Mouse (Mus musculus) activated CD4-positive, CD25-positive, alpha-beta regulatory T cell, adult 4 months (primary cell): ENCODE measurements around the gene Ntmt1. TPM values are rescaled to one million over a fixed set of nuclear protein-coding genes. Genes with fewer than 3 reads are reported as not detected.
A peak's percentile ranks its signal among the peaks of the same experiment; 100 is the strongest.

Experiments used
- ATAC-seq: one replicate; pipeline ENCODE4 v1.8.0; 2017
- polyA plus RNA-seq, 2 experiments: library from polyadenylated mRNA; unstranded; fragments of 100-300 nt; shearing (Covaris generic); gene quantifications; one replicate each; pipeline ENCODE4 v1.2.1; 2017

Gene Ntmt1
- polyA plus RNA-seq = 10 to 100 TPM; 28.2 to 38.9 TPM

DNA sequence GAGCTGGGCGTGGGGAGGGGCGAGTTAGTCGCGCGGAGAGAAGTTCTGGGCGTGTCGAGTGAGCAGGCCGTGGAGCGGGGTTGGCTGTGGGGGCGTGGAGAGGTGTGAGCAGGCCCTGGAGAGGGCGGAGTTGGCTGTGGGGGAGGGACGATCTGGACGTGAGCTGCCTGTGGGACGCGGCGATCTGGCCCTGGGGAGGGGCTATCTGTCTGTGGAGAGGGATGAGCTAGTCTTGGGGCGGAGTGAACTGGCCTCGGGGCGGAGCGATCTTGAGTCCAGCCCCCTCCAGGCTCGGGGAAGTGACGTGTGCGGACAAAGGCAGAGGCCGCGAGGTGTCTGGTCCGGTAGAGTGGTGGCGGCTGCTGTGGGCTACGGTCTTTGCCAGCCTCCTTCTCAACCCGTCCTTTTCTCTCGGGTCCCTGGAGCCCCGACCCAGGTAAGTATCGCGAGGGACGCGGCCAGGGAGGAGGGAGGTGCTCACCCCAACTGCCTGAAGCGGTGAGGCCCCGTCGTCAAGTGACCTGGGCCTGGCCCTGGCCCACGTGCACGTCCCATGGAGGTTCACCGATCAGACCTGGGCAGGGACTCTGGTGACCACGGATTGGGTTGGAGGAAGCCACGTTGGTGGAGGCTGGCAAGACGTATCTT is at the start of gene Ntmt1:
TSS of gene Ntmt1 (plus strand) at position 179 of the 648 bp plus-strand sequence.
- ATAC-seq = peak; percentile 98

DNA sequence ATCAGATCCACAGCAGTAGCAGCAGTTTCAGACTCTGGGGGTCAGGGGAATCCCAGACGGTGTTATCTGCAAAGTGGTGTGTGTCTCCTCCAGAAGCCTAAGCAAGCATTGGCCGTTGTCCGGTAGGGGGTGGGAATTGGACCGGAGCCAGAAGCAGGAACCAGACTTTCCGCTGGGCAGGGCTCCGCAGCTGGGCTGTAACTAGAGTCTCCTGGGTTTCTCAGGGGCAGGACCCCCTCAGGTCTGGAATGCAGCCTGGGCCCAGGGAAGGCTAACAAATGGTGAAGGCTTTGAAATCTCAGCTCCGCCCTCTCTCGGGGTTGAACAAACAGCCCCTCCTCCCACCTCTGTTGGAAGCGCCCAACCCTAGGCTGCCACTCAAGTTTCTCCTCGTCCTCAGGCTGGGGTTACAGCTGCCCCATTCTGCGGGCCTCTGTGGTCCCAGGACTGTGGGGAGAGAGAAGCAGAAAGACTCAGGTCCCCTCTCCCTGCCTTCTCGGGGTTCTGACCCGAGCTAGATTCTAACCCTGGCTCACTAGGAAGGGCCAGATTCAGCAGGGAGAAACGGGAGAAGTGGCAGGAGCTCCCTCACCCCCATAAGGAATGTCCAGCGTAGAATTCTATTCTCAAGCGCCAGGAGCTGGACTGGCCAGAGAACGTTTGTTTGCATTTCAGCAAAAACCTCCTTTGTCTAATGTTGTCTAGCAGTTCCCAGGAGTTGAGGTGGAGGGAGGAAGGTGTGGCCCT is 49.1 kb upstream of the Ntmt1 start:
- no peak for ATAC-seq

DNA sequence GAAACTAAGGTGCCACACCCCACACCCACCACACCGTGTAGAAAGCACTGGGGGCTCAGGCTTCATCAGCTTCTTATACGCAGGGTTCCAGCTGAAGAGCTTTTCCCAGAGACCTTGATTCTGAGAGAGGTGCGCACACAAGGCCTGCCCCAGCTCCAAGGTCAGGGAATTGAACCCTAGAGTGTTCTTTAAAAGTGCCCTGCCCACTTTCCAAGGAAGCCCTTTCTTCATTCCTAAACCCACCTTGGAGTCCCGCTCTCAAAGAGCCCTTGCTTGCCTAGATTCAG is 48.6 kb upstream of the Ntmt1 start:
- ATAC-seq = no peak

DNA sequence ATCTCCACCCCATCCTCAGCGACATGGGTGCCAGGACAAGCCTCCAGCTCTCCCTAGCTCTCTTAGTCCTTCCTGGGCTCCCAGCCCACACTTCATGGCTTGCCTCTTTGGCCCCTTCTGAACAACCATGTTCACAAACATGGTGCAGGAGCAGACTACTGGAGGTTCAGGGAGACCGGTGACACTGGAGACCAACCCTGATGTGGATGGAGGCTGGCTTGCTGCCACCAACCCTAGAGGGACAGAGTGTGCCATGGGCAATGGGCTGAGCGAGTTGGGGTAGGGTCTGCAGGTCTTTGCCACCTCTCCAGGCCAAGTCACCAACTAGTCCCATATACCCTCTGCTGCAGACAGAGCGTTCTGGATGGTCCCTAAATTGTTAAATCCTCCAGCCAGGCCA is 48.2 kb upstream of the Ntmt1 start:
- ATAC-seq = no peak

DNA sequence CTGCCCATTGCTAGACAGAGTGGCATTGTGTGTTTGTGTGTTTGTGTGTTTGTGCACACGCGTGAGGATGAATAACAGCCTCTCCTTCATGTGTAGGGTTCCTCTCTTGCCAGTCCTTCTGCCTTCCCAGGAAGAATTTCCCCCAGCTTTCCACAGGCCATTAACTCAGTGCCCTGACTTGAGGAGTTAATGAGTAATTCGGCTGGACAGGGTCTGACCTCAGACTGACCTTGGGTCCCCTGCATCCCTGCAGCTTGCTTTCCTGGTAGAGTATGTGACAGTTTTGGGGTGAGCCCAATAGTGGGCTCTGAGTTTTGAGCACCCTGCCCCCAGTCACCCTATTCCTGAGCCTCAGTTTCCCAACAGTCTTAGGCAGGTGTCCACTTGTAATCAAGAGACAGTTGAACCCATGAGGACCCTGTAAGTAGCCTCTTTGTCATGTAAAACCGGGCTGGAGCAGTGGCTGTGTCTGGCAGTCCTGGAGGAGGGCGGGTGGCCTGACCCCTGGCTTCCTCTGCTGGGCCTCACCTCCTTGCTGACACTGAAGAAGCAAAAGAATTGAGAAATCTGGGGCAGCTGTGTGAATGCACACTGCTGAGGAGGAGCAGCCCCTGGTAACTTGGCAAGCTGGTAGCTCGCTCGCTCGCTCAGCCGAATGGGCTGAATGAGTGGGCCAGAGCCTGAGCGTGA is 47.6 kb upstream of the Ntmt1 start:
- ATAC-seq = no peak

DNA sequence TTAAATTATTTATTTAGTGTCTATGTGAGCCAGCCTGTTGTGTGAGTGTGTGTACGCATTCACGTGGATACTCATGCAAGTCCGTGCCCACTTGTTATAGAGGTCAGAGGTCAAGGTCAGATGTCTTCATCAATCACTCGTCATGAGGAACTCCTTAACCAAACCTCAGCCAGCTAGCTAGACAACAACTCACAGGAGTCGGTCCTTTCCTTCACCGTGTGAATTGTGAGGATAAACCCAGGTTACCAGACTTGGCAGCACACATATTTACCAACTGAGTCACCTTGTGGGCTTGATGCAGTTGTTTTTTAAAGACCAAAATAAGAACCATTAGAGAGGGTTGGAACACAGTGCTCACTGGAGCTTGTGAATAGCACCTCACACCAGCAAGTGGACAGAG is 46.9 kb upstream of the Ntmt1 start:
- ATAC-seq = no peak

DNA sequence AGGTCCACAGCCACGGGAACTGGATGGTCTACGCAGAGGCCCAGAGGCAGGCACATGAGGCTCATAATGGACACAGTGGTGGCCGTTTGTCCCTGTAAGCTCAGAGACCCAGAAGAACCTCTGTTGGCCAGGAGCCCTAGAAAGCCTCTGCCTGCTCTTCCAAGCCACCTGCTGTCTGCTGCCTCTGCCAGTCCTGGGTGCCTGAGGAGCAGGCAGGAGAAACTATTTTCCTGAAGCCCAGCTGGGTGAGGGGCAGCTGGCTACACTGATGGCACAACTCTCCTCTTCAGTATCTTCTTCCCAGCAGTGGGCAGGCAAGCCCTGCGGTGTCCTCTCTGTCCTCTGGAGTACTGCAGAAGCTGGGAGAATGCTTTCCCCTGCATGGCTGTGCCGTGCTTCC is 41.2 kb upstream of the Ntmt1 start:
- no peak for ATAC-seq

DNA sequence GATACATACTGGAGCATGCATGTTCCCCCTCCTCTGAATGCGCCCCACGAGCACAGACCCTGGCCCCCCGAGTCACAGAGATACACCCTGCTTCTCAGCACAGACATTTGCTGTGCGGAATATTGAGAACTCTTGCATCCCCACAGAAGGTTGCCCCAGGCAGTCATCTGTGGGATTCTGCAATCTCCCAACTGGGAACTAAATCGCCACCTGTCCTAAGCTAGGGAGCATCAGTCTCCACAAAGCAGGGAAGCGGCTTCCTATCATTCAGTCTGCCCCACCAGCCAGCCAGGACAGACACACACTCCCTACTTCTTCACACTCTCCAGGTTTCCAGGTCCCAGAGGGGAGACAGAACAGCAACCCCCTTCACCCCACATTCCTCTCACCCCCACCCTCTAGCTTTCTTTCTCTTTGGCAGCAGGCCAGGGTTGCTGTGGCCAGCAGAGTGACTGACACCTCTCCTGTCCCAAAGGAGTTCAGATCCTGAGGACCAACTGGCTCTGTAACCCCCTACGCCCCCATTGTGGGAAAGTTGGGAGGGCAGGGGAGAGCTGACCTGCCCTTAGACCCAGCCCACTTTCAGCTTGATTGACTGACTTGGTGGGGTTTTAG is 39.9 kb upstream of the Ntmt1 start:
- no peak for ATAC-seq

DNA sequence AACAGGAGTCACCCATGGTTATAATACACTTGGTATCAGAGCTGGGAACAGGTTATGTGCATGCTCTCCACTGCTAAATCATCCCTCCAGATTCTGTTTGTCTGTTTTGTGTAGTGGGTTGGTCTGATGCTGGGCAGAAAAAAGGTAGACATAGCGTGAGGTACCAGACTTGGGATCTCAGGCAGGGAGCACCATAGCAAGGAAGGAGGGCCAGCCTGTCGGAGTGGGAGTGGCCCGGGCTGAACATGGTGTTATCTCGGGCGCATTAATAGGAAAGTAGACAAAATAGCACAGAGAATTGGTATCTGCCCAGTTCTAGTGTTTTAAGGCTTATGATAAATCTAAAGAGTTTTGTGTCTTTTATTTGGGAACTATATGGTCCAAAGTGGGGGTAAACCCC is 39.1 kb upstream of the Ntmt1 start:
- no peak for ATAC-seq

DNA sequence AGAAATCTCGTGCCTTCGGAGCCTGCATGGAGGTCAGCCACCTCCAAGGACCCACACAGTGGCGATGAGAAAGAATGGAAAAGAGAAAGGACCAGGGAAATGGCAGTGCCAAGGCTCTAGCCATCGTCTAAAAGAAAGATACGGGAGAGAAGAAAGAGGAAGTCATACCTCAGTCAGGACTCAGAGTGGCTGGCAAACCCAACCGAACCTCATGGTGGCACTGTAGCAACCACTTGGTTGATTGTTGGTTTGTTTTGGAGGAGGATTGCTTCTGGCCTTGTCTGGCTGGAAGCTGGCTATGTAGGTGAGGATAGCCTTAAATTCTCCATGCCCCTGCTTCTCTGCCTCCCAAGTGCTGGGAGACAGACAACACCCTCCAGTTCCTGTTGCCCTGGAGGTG is 38.4 kb upstream of the Ntmt1 start:
- no peak for ATAC-seq

DNA sequence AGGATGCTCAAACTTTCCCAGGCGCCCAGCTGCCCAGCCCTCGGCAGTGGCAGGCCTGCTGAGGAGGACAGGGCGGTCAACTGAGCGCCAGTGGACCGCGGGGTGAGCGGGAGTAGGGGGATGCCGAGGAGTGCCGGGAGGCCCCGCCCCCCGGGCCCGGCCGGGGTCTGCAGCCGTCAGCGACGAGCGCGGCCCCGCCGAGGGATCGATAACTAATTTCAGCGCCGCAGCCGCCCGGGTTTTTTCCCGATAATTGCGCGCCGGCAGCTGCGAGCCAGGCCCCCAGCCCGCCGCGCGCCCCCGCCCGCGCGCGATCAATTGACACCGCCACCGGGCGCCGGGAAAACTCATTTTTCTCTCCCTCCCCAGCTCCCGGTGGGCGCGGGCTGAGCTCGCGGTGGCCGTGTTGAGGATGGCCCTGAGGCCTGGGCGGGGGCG is 36.2 kb upstream of the Ntmt1 start:
- no peak for ATAC-seq

DNA sequence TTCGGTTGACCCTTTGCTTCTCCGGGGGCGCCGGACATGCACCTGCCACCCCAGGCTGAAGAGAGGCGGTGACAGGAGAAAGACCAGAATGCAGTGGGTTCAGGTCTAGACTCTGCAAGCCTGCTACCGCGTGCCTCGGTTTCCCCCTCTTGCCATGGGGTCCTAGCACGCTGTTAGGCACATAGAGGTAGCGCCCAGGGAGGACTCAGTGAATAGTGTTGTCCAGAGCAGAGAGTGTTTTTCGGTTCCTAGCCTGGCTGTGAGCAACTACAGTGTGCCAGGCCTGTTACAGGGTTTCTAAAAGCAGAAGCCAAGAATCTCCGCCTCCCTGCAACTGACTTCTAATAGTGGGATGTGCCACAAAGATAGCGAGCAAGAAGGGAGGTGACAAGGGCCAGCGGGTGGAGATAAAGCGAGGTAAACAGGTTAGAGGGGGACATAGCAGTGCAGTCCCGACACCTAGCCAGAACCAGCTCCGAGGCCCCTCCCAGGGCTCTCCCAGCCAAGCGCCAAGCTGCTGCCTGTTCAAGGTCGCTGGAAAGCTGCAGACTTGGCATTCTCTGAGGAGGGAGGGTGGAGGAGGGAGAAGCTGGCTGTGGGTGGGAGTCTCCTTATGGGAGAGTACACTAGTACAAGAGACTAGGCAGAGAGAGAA is 35.7 kb upstream of the Ntmt1 start:
- no peak for ATAC-seq

DNA sequence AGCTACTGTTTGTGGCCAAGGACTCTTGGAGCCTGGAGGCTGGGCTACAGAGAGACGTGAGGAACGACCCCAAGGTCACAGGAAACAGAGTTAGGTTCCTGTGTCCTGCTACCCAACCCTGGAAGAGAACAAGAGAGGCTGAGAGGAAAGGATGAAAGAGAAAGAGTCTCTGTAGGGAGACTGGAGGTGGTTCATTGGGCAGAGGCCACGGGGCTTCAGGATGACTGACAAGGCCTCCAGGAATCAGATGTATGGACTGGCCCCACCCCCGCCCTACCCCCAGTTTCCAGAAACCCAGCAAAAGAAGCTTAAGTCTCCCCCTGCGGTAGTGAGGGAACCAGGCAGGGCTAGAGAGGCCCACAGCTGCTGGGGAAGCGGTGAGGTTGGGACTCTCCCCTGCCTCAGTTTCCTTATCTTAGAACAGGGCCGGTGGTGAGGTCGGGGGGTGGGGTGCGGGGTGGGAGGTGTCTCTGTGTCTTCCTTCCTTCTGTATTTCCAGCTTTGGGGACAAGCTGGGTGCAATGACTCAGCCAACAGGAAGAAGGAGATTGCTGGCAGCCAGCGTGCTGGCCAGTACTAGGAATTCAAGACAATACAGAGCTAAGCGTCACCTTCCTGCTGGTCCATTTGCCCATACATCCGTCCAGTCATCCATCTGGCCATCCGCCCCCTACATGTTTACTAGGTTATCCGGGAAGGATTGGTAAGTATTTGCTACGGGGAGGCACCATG is 34.9 kb upstream of the Ntmt1 start:
- no peak for ATAC-seq

DNA sequence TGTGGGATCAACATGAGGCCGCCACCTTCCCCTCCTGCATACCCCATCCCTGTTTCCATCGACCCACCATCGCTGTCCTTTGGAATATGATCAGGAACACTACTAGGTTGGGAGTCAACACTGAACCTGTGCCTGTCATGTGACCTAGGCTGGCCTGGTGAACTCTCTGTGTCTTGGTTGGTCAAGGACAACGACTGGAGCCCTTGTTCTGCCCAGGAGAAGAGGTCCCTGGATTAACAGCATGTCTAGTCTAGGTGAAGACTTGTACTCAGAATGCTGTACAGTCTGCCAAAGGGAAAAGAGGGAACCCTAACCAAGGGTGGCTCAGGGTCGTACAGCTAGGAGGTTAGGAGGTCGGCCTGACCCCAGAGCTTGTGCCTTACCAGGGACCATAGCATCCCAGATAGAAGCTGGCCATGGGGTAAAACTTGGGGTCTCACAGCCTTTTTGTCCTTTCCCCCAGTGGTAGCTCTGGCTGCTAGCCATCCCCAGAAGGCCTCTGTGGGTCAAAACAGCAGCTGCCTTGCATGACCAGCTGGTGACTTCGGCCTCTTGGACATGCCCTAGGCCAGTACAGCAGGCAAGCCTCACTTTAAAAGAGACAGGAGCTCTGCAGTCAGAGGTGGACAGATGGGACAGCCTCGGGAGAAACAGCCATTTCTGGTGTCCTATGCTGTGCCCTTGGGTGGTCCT is 34.2 kb upstream of the Ntmt1 start:
- ATAC-seq = no peak

DNA sequence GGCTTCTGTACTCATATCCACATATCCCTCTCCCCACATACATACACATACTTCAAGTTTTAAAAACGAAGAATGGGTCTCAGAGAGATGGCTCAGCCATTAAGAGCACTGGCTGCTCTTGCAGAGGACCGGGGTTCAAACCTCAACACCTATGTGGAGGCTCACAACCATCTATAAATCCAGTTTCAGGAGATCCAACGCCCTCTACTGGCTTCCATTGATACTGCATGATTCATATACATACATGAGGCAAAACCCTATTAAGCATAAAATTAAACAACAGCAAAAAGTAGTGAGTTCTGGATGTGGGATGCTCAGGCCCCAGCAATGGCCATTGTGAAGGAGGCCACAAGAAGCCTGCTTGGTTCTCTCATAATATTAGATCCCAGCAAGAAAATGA is 31.7 kb upstream of the Ntmt1 start:
- ATAC-seq = no peak

DNA sequence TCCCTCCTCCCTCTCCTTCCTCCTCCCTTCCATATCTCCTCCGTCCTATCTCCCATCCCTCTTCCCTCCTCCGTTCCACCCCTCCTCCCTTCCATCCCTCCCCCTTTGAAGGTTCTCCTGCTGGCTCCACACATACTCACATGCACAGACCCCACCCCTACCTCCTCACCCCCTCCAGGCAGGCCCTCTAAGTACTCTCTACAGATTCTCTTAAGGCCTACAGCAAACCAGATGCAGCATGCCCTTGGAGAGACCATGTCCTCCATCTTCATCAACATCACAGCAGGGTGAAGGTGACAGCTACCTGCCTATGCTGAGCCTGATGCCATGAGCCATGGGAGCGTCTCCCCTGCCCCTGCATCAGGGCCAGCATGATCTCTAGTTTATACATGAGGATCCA is 30.4 kb upstream of the Ntmt1 start:
- no peak for ATAC-seq

DNA sequence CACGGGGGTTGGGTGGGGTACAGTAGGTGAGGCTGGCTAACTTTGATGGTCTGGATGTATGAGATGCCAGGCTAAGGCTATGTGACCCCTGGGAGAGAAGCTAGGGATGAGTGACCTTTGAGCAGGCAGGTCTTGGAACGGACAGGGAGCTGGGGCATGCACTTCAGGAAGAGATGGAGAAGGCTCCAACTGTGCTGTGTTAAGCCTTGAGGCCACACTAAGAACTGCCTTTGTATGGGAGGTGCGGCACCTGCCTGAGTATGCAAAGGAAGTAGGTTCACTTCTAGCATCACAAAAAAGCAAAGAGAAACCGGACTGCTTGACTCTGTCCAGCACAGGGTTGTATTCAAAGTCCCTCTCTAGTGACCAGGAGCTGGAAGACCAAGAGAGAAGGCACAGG is 29.4 kb upstream of the Ntmt1 start:
- no peak for ATAC-seq

DNA sequence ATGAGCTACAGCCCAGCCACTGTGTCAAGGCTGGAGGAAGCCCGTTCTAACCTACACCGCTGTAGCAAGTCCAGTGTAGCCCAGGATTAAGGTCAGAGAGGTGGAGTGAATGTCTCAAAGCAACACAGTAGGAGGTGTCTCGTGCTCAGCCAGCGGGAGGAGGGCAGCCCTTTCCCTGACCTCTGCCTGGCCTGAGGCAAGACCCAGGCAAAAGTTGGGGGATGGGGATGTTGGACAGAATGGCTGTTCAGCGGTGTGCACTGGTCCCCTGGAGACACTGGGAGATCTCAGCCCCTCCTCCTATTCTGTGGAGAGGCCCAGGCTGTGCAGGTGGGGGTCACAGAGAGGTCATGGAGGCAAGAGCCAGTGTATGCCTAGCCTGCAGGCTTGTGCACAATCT is 28.4 kb upstream of the Ntmt1 start:
- ATAC-seq = no peak

DNA sequence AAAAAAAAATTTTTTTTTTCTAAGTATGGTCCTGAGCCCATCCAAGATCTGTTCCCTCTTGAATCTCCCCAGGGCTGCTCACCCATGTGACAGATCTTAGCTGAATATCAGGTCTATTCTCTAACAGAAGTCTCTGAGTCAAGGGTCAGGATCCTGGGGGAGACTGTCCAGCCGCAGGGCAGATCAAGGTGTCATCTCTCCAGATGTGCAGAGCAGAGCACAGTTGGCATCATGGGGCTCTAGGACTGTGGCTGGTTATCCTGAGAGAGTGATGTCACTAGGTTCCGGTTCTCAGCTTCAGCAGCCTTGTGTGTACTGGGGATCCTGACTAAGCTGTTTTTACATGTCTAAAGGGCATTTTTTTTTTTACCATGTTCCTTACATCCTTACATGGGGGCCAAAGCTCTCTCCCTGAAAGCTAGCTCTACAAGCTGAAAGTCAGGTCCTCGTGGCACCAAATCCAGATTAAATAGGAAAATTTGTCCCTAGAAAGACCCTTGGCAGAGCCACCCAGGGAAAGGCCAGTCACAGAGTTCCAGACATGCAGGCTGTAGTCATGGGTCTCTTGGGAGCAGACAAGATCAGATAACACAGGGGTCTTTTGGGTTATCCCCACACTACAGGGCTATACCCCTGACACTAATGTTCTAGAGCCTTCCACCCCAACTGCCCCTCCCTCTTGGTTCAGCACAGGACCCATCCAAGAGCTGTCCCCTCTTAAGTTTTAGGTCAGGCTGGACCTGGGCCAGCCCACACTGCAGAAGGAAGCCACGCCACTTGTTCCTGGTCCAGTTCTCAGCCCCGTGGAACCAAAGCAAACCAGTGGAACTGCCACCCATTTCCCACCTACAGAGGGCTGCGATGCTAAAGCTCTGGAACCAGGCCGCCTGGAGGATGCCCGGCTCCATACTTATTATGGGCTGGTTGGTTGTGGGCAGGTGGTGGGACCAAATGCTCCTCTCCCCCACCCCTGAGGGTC is 25.0 kb upstream of the Ntmt1 start:
- ATAC-seq = no peak

DNA sequence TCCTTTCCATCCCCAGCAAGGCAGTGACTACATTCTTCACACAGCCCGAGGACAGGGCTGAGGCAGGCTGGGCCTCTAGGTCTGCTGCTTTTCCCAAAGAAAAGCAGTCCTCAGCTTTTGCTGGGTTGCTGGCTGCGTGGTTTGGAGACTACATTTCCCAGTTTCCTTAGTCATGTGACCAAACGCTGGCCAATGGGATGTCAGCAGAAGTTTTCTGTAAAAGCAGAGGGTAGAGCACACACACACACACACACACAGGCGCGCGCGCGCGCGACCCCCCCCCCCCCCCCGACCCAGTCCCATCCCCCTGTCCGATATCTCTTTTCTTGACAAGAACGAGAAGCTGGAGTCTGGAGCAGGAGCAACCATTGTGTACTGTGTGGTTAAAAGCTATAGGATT is 24.3 kb upstream of the Ntmt1 start:
- no peak for ATAC-seq
